Mouse (Mus musculus): ENCODE measurements at regions not wholly inside any gene's neighbourhood (a gene's known extent, or its start where the extent isn't known, plus 50 kb on each side); places are given as distances from the start of the nearest gene placed in this dataset.

DNA sequence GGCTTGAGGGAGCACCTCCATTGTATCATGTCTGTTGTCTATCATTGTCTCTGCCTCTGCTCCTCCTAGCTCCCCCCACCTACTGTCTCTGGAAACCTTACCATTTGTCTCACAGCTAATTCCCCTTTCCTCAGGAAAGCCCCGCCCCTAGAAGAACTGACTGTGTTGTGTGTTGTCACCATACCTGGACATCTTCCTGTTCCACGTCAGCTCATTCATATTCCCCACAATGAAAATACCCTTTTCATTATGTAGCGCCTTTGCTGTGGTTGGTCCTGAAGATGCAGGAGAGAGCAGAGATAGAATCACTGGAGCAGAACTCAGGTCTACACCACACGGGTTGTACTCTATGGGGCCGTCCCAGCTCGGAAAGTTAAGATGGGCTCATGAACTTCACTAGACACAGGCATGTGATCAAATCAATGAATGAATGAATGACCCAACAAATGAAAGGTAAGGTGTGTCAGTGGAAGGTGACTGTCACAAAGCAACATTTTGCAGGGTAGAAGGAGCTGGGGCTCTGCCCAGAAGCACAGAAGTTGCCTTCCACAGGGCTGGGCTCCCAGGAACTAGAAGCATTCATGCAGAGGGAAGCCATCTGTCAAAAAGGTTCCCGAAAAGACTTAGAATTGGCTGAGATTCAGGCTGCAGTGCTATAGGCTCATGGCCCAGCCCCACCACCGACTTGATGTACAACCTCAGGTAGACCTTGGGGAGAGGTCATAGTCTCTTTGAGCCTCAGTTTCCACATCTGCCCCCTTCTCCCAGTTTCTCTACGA is 384.8 kb upstream of the Zmiz1 start:
- no peak for DNase-seq

DNA sequence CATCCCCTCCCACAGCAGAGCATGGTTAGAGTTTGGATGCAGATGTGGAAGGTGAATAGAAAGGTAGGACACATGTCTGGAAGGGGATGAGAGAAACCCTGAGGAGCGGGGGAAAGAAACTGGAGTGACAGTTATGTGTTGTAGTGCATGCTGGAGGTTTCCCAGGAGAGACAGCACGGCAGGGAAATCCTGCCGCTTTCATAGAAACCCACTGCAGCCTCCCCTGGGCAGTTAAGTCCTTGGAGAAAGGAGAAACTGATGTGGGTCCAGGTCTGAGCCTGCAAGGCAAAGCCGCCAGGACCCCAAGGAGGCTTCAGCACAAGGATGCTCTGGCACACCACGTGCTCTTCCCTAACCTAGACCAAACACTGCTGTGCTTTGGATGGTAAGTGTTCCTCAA is 384.1 kb upstream of the Zmiz1 start:
- no peak for DNase-seq

DNA sequence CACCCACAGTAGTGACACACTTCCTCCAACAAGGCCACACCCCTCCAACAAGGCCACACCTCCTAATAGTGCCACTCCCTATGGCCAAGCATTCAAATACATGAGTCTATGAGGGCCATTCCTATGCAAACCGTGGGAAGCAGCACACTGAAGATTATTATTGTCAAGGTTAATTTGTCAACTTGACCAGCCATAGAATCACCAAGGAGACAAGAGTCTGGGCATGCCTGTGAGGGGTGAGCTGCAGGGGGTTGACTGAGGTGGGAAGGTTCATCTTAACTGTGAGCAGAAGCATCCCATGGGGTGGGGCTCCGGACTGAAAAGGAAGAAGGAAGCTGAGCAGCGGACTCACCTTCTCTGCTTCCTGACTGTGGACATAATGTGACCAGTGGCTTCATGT is 378.6 kb upstream of the Zmiz1 start:
- DNase-seq = no peak

DNA sequence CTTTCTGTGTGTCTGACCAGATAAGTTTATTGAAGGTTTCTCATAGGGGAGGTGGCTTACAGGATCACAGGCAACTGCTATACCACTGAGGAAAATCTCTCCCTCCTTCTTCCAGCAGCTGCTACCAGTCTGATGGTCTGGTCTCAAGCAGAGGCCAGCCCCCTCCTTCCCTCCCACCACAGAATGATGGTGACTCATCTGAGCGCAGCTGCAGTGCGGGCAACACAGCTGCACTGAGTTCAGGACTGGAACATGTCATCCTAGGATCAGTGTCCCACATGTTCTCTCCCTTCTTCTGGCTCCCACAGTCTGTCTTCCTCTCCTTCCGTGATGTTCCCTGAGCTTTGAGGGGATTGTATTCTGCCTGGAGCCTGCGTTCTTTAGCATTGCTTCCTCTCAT is 375.1 kb upstream of the Zmiz1 start:
- DNase-seq = no peak

GRCm38 (mm10) chr14:25096786-25097185 is 362.2 kb upstream of the Zmiz1 start:
- DNase-seq = no peak

- DNase-seq = no peak
These were observed 353.6 kb upstream of the Zmiz1 start for GRCm38 (mm10) chr14:25105391-25105790.

- no peak for DNase-seq
These were observed 352.5 kb upstream of the Zmiz1 start for GRCm38 (mm10) chr14:25106451-25106850.

DNA sequence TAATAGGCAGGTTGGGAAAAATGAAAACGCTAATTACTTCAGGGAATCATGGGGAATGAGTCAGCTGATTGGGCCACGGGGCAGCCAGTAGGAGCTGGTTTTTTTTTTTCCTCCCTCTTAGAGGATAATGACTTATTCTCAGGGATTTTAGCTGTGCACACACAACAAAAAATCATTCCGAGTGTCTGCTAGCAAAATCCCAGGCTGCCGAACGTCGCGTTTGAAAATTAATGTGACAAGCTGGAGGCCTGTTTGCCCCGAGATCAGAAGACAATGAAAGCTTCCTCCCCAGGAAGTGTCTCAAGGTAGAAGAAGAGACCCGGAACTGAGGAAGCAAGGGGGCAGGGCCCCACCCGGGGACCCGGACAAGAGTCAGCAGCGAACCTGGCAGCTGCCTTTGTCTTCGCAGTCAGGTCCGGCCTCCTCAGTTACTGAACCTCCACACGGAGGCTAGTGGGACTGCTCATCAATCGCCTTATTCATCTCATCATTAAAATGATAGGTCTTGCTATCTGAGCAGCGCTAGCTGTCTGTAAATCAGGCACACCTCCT is 350.8 kb upstream of the Zmiz1 start:
- DNase-seq = no peak

DNA sequence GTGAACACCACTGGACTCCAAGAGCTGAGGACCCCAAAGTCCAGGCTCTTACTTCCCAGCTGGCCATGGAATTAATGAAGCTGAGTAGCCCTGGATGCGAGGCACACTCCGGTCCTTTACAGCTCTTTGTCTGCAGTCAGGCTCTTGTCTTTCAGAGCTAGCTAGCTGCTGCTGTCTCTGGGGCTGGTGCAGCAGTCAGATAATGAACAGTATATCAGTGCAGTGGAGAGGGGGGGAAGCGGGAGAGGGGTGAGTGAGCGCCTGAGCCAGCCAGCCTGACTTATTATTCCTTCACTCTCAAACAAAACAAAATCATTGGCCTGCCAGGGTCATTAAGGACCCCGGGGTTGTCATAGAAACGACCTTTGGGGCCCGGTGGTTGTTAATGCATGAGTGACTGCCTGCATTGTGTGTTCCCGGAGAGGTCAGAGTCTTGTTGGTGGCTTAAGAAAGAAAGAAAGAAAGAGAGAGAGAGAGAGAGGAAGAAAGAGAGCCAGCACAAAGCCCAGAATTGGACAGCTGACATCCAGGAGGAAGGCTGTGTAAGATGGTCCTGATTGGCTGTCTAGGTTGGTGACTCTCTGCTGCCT is 350.2 kb upstream of the Zmiz1 start:
- peak; percentile 11 for DNase-seq

DNA sequence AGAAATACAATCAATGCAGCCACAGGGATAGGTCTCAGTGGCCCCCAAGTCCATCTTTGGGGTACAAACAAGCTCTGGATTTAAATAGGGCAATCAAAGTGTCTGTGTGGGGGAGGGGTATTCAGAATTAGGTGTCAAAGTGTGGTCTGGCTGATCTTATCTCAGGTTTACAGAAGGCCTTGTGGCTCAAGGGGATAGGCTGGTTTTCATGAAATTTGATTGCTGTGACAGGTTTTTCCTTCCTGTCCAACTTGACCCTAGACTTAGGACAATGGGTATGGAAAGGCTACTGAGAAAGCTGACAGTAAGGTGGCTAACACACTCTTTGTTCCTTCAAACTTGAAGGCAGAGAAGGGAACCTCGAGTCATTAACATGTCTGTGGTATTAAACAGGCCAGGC is 349.3 kb upstream of the Zmiz1 start:
- DNase-seq = no peak

GRCm38 (mm10) chr14:25112832-25113231 is 346.2 kb upstream of the Zmiz1 start:
- no peak for DNase-seq

GRCm38 (mm10) chr14:25113326-25113725 is 345.7 kb upstream of the Zmiz1 start:
- no peak for DNase-seq

DNA sequence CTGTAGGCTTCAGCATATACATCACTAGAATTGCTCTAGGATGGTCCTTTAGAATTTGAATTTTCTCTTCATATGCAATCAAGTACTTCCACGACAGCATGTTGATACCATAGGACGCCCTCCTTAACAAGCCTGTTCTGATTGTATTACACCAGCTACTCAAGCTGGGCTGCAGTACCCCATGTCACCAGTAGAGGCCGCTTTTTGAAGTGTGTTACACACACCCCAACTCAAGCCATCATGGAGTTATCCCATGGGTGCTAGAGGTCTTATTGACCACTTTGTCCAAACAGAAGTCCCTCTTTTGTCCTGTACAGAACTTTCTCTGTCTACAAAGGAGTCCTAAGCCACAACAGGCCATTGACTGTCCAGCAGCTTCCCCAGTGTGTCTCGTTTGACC is 342.6 kb upstream of the Zmiz1 start:
- peak; percentile 94 for DNase-seq

- no peak for DNase-seq
These were observed 339.0 kb upstream of the Zmiz1 start for GRCm38 (mm10) chr14:25119999-25120398.

DNA sequence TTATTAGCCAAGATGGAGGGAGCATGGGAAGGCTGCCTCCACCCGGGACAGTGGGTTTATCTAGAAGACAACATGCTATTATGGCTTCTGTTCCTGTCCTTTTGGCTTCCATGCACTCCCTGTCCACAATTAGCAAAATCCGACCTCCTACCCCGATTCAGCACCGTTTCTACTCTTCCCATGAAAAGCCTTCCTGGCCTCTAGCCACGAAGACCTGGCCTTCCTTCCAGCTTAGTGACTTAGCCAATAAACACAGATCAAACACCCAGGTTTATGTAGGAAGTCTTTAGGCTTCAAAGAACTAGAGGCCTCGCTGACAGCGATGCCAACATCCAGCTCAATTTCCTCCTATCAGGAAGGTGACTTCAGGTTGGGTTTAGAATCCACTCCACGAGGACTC is 338.5 kb upstream of the Zmiz1 start:
- DNase-seq = no peak

GRCm38 (mm10) chr14:25122971-25123535 is 335.9 kb upstream of the Zmiz1 start:
- no peak for DNase-seq

DNA sequence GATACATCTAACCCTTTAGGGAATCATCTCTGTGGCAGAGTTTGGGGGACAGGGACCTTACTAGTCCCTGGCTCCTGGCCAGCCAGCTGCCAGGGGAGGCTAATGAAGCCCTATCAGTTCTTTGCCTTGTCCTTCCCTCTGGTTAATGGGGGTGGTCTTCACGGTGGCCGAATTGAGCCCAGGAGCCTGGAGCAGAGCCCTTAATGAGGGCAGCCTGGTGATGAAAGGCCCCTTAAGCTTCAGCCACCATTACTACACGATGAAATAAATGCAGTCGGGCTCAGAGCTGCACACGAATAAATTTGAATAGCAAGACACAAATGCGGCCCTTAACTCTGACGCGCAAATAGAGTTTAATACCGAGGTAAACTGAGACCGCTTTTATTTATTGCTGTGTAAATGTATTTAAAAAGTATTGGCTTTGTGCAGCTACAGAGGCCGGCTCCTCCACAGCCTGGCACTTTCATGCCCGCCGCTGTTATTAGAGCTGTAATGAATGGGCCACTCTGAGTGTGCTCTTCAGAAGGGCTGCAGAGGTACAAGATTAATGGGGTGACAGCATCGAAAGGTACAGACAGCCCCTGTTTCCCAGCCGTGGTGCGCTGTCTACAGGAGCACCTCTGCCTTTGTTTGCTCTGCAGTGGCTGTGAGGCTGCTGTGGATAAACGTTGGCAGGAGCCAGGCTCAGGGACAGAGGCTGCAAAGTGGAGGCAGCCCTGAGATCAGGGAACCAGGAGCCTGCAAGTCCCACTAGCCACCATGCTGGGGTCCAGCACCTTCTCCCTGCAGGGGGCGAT is 335.2 kb upstream of the Zmiz1 start:
- no peak for DNase-seq

DNA sequence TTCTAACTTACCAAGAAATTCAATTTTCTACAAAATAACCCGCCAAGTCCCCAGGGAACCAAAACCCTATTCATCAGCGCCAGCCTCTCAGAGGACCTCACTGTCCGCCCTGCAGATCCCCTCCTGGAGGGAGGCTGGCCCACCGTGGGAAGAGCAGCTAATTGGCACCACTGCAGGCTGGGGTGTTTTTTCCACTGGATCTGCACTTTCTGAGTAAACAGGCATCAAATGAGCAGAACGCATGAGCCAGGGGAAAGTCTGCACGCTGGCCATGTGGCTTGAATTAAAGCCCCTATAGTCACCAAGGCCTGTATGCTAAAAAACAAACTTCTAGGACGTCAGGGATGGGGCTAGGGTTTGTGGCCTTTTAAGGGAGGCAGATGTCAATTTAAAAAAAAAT is 332.4 kb upstream of the Zmiz1 start:
- DNase-seq = no peak

GRCm38 (mm10) chr14:25127544-25128159 is 331.3 kb upstream of the Zmiz1 start:
- DNase-seq = no peak

- no peak for DNase-seq
These were observed 330.8 kb upstream of the Zmiz1 start for GRCm38 (mm10) chr14:25128160-25128547.

DNA sequence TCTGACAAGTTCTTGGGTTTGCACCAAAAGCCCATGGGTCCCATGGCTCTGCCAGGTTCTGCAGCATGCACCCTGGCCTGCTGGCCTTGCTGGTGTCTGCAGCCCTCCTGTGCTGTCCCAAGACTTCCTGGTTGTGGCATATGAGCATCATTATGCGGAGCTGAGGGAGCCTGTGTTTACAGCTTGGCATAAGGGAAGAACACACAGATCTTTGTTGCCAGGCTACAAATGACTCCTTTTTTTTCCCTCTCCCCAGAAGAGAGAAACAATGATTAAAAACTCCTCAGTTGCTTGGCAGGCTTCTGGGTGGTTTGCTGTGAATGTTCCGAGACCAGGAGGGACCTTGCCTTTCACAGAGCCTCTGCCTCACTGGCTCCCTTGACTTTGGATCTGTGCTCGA is 323.6 kb upstream of the Zmiz1 start:
- no peak for DNase-seq

DNA sequence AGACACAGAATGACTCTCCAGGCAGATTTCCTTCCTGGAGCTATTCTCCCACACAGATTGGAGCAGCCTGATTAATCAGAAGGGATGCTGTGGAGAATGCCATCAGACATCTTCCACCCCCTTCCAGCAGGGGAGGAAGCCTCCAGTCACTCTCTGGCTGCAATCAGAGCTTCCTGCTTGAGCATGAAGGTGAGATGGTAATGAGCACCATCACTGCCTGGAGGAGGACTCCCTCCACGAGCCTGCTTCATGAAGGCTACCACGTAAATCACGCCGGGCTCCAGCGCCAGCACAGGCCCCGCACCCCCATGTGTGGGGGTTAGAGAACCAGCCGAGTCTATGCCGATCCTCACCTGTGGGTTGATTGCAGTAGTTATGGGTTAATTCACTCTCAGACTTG is 321.7 kb upstream of the Zmiz1 start:
- no peak for DNase-seq

- peak; percentile 72 for DNase-seq
These were observed 320.5 kb upstream of the Zmiz1 start for GRCm38 (mm10) chr14:25138485-25138884.

Data from lung, postnatal 36 days (tissue).